Mouse (Mus musculus) urinary bladder, postnatal 10 days (tissue): Measurements from ENCODE around the gene Hist1h1c.
"Not testable (repeated sequence)": the region's sequence is repeated elsewhere in the genome, so short reads cannot be mapped to it uniquely, and the experiment has no call there.

ENCODE experiments used
- DNase-seq: peaks from one replicate; pipeline ENCODE4 v3.0.0; 2022; ENCODE audit warnings: low spot score

The Hist1h1c gene

DNA sequence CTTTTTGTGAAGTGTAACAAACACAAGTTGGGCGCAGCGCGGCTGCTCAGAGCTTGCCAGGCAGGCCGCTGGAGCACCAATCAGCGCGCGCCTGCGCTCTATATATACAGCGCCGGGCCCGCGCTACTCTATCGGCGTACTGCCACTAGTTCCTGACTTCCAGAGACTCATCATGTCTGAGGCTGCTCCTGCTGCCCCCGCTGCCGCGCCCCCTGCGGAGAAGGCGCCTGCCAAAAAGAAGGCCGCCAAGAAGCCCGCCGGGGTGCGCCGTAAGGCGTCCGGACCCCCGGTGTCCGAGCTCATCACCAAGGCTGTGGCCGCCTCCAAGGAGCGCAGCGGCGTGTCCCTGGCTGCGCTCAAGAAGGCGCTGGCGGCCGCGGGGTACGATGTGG is at the start of gene Hist1h1c:
Gene Hist1h1c (plus strand): TSS at position 132 of the 392 bp plus-strand sequence.
- DNase-seq, result peak; percentile 49

DNA sequence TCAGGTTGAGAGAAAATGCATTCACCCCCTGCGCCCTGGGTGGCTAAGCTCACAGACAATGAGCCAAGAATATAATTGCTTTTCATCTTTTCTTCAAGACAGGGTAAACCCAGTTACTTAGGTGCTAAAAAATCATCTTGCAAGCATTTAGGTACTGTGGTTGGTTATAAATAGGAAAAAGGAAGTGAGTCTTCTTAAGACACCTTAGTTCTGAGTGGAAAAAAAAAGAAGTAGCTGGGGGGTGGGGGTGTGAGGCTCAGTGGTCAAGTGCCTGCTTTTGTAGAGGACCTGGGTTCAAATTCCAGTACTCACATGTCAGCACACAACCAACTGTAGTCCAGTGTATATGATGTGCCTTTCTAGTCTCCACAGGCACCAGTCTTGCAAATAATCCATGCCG is 49.7 kb upstream of the Hist1h1c start:
- DNase-seq, result no peak

DNA sequence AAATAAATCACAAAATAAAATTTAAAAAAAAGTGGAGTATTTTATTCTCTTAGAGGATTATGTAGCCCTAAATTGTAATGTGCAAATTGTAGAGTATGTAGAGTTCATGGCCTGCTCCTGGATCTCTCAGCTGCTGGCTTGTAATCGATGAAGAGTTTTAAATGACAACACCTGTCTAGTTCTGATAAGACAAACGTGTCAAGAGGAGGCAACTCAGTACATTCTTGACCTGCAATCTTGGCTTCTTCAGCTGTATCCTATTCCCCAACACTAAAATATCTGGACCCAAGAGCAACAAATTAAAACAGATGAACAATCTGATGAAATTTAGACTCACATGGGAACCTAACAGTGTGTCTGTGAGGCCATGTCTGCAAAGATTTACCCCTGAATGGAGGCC is 49.1 kb upstream of the Hist1h1c start:
- DNase-seq, result no peak

DNA sequence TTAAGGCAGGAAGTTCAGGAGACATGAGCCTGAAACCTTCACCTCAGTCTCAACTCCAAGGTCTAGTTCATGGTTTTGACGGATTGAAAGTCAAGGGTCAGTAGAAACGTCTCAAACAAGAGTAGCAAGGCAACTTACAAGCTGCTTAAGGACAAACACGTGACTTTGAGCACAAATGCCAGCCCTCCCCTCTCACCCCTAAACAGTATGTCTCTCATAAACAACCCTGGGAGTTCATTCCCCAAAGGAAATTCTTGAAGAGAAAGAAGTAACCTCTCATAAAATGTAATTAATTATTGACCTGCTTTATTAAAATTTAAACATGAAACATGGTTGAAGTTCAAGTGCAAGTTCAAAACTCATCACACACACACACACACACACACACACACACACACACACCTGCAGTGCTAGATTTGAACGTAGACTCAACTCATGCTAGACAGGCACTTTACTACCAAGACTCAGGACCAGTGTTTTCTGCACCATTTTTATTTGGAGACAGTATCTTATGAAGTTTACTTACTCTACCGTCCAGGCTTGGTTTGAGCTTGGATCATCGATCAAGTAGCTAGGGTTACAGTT is 44.7 kb upstream of the Hist1h1c start:
- no peak for DNase-seq

DNA sequence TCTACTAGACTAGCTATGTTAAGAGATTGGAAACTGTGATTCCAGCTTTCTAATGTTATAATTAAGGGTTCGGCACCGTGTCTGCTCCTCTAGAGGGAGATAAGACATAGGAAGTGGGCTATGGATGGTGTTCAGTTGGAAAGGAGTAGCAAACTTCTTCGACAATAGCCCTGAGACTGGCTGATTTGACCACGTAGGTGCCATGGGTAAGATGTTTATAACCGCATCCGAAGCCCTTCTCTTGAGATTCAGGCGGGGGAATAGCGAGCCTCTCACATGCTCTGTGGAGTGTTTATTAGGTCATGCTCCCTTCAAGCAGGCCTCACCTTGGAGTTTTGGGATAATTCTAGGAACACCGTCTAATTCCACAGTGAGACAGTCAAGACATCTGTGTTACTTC is 43.7 kb upstream of the Hist1h1c start:
- no peak for DNase-seq

DNA sequence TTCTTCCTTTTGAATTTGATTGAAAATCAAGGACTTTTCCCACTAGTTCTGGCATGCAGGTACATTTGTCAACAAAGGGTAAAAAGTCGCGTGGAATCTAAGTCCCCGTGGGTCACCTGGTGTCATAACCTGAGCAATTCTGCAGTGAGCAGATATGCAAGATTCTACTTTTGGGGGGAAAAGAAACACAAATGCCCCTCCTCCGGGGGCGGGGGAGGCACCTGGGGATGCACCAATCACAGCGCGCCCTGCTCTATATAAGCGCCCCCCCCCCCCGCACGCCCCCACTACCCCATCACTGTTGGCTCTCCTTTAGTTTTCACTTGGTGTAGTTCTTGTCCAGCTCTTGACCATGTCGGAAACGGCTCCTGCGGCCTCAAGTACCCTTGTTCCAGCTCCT is 43.1 kb upstream of the Hist1h1c start, which contains the start of gene Hist1h1t:
Gene Hist1h1t (plus strand): TSS at position 301 of the 400 bp plus-strand sequence.
- no peak for DNase-seq

DNA sequence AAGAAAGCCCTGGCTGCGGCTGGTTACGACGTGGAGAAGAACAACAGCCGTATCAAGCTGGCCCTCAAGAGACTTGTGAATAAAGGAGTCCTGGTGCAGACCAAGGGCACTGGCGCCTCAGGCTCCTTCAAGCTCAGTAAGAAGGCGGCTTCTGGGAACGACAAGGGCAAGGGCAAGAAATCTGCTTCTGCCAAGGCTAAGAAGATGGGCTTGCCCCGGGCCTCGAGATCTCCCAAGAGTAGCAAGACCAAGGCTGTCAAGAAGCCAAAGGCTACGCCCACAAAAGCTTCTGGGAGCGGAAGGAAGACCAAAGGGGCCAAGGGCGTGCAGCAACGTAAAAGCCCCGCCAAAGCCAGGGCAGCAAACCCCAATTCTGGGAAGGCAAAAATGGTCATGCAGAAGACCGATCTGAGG is 42.5 kb upstream of the Hist1h1c start:
- no peak for DNase-seq

DNA sequence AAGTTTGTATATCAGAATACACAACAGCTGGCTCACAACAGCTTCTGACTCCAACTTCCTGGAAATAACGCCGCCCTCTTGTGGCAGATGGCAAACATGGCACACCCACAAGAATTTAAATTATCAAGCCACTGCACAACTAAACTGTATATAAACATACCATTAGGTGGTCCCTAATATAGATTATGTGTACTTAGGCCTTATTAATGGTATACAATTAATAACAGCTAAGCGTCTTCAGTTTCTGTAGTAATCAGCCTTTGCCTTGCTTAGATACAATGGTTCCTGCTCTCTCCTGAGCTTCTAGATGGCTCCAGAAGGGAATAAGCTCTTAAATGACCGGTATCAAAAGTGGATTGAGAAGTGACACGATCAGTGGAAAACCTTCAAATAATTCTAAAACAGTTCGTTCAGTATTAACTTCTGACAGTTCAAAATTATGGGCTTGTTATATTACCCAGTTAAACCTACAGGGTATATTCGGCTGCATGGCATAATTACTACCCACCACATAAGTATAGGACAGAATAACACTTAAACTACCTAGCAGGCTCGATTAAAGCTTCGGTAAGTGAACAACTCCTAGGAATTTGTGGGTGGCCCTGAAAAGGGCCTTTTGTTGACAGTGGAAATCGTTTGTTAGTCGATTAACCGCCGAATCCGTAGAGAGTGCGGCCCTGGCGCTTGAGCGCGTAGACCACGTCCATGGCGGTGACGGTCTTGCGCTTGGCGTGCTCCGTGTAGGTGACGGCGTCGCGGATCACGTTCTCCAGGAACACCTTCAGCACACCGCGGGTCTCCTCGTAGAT is 40.9 kb upstream of the Hist1h1c start:
- no peak for DNase-seq

DNA sequence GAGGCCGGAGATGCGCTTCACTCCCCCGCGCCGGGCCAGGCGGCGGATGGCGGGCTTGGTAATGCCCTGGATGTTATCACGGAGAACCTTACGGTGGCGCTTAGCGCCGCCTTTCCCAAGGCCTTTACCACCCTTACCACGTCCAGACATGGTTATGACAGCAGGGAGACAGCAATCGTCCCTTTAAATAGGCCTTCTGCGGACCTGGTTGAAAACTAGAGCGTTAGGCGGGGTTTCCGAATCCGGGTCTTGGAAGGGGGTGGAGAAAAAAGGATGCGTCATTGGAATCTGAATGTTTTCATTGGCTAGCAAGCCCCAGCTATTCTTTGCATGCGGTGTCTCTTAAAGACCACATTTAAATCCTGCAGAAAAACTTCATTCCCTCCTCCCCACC is 40.3 kb upstream of the Hist1h1c start, which contains the start of gene Hist1h4c:
Gene Hist1h4c (minus strand): TSS at position 155 of the 394 bp plus-strand sequence.
- peak; percentile 93 for DNase-seq

DNA sequence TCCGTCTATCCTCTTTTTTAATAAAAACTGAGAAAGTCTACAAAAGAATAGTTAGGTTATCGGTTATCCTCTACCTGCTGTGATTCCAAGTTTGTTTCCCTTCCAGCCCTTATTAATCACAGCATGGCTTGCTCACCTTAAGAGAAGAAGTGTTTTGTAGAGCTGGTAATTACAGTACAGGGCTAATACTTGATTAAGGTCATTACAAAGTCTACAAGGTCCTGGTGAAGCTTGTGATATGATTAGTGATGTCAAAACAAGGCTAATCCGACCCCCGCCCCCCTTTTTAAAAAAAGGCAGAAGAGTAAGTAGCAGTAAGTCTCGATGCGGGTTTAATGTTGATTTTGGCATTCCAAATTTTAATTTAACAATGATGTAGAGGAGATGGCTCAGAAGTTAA is 39.6 kb upstream of the Hist1h1c start:
- no peak for DNase-seq

DNA sequence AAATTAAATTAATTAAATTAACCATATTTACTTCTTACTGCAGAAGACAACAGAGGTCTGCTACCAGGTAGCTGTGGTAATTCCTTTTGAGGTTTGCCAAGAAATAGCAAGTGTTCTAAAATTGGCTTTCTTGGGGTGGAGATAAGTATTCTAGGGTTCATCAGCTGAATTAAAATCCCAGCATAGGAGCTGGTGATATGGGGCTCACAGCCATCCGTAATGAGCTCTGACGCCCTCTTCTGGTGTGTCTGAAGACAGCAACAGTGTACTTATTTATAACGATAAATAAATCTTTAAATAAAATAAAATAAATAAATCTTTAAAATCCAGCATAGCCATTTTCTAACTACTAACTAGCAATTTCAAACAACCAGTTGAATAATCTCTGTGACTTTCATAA is 38.8 kb upstream of the Hist1h1c start:
- no peak for DNase-seq

DNA sequence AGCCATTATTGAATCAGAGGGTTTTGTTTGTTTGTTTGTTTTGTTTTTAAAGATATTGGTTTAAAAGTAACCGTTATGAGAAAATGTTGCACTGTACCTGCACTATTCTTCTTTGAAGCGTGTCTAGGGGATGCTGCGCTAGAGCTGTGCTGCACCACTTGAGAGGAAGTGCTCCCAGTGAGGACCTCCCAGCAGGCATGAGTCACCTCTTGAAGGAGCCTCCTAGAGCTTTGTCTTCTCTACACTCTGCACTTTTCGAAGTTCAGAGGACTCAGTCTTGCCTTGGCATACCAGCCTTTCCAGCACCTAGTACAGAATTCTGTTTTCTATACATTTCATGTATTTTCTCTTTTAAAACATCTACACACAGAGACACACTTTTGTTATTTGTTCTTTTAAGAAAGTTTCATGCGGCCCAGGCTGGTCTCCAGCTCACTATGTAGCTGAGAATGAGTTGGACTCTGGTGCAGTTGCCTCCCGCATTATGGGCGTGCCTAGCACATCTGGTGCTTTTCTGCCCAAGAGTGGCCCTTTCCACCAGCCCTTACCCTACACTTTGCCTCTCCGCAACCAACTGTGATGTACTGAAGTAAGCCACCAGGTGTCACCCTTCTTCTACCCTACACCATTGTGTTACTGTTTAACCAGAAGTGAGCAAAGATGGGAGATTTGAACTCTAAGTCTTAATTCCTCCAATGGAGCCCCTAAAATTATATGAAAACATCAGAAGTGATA is 37.7 kb upstream of the Hist1h1c start:
- no peak for DNase-seq

DNA sequence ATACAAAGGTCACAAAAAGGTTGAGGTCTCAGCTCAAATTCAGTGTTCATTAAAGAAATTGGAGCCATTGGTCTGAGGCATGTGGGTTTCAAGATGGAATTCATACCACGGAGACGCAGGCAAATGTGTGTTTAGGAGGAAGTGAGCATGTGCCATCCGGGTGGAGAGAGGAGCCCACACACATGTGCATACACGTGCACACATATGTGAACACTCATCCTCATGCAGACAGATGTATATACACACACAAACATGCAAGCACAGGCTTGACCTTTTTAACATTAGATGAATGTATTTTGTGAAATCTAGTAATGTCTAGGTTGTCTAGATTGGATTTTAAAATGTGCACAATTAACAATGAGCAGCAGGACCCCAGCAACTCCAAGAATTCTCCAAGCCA is 36.4 kb upstream of the Hist1h1c start:
- no peak for DNase-seq

DNA sequence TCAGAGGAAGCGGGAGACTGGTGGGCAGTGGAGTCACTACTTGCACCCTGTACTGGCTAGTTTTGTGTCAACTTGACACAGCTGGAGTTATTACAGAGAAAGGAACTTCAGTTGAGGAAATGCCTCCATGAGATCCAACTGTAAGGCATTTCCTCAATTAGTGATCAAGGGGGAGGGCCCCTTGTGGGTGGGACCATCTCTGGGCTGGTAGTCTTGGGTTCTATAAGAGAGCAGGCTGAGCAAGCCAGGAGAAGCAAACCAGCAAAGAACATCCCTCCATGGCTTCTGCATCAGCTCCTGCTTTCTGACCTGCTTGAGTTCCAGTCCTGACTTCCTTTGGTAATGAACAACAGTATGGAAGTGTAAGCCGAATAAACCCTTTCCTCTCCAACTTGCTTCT is 35.8 kb upstream of the Hist1h1c start:
- DNase-seq, result not testable (repeated sequence)

DNA sequence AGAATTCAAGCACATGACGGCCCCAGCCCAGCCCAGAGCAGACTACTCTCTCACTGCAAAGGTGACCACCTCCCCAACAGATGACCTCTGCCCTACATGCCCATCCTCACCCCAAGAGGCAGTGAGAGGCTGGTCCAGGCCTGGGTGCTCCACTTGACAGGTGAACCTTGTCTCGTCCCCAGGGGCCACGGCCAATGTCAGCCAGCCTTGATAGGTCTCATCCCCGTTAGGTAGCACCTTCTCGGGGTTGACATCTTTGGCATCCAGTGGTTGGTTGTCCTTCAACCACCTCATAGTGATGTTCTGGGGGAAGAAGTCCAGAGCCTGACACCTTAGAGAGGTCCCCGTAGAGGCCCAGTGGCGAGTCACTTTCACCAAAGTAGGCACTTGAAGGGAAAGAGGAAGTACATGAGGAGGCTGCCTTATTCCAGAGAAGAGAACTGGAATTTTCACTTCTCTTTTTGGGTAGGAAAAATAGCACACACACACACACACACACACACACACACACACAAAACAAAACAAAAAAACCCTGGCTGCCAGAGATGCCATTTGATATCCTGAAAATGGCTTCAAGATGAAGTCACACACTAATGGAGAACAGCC is 32.8 kb upstream of the Hist1h1c start:
- no peak for DNase-seq

DNA sequence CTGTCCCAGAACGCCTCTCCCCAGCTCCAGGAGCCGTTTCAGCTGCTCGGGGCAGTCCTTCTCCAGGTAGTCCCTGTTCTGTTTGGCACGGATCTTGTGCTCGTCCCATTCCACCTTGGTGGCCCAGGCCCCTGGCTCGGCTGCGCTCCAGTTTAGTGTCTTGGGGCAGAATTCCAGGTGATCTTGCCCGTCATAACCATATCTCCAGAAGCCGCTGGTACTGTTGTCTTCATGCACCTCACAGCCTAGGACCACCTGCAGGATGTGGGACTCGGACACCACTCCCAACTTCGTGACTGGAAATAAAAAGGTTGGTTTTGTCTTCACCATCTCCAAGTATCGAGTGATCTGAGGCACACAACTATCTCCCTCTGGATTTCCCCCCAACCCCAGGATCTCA is 31.8 kb upstream of the Hist1h1c start:
- no peak for DNase-seq

DNA sequence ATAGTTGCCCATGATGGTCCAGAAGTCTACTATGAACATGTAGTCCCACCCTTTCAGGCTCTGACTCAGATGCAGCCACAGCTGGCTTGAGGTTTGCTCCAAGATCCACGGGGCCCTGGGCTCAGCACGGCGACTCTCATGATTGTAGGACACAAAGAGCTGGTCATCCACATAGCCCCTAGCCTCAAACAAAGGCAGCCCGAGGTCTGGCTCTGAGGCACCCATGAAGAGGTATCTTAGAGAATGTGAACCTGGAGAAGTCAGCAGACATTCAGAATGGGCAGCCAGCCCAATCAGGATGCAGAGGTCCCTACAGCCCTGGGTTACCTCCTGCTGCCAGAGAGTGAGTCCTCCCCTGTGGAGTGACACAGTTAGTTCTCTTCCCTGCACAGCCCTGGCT is 30.6 kb upstream of the Hist1h1c start:
- no peak for DNase-seq

DNA sequence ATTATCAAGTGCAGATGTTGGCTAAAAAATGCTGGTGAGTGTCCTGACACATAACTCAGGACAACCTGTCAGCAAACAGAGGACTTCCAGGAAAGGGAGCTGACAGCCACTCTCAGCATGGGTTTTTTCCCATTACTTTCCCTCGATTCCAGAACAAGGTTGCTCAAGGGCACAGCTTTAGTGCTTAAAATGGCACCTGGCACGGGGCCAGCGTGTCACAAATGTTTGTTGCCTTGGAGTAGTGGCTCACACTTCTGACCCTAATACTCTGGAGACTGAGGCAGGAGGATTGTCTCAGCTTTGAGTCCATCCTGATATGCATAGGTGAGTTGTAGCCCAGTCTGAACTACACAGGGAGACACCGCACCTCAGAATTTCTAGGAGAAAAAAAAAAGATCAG is 30.0 kb upstream of the Hist1h1c start:
- DNase-seq, result no peak

DNA sequence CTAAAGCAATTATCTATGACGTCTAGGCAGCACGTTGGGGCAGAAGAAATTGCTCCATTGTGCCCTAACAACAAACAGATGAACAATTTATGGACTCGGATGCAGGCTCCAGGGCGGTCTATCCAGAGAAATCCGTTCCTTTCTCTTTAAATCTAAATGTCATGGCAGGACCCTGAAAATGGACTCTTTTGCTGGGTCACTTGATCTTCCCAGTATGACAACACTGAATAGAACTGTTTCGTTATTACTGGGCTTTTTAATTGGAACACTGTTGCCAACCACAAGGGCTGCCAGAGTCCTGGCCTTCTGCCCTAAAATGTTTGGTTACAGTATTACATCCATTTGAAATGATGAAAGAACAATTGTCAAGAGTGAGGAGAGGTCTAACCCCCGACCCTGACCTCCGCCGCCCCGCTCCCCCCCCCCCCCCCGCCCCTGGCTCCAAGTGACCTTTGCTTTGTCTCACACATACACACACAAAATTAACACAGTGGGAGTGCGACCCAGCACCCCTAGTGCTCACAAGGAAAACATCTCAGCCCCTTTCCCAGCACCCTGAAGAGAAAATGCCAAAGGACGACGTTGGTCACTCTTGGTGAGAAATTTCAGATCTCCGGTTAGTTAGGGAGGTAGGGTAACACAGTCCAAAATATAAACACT is 28.8 kb upstream of the Hist1h1c start:
- DNase-seq, result no peak

DNA sequence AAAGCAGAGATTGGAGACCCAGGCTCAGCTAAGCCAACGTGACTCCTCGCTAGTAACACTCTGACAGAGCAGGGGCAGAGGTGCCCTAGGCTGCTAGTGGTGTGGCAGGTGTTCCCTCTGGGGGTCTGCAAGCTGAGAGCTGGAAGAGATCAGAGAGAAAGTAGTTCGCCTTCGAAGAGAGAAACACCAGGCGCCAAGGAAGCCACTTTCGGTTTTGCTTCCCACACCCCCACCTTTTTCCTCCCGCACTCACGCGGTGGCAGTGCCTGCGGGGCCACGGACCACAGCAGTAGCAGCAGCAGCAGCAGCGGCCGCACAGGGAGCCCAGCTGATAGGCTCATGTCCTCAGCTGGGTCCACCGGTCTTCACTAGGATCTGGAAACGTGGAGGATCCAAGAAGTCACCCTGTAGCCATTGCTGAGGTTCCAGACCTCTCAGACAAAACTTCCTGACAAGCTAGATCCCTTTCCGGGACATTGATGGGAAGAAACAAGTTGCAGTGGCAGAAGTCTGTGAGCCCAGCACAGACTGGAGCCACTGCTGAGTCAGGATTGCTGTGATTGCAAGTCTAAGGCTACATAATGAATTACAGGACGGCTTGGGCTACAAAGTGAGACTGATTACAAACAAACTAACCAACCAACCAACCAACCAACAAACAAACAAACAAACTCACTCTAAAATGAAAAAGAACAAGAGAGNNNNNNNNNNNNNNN is 28.1 kb upstream of the Hist1h1c start, which contains the start of gene Hfe:
Gene Hfe (minus strand): TSS at position 481 of the 716 bp plus-strand sequence.
- no peak for DNase-seq
